Mouse (Mus musculus): ENCODE results near the gene Arid1b.

GRCm38 (mm10) chr17:5280499-5281053, 286.4 kb downstream of the Arid1b start:
- TF ChIP-seq CTCF (IDR thresholded peaks at IDR 0.05) (no peak), EP300 (IDR thresholded peaks at IDR 0.05; ENCODE audit: insufficient read depth, low read depth, low read length) (no peak)

Measured in heart, adult 2 months (tissue).